Comparison of ENCODE assay signal across 10 mouse cellular contexts in the genomic region with DNA sequence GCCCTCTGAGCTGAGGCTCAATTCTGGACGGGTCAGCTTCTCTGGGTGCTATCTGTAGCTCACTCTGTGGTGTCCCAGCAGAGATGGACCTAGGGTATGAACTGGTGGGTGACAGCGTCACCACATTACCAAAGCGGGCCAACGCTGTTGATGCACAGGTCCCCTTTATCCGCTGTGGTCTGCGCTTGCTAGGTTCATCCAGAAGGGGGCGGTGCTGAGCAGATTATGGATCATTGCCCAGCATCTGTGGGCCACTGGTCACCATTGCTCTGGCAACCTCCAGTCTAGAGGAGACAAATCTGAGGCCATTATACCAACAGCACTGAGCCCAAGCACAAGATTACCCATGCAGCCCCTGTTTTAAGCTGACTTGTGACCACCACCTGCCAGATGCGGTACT.
A peak's percentile ranks its signal among the peaks of the same experiment; 100 is the strongest.
DNase-seq lines count a peak whose midpoint lies in the region; ATAC-seq and TF ChIP-seq lines count a peak whose summit lies in the region.
"Had no signal": no experiment of that assay in that cellular context is flagged by ENCODE, and none has a peak within 500 bp of the region (broad histone marks: within the 10 kb centered on the region; RNA-seq: fewer than 3 reads in every experiment).

No protein-coding gene starts in this region.

- no peak for ATAC-seq in midbrain, embryonic 14.5 days (ENCODE audit: low FRiP score, low TSS enrichment)
- ATAC-seq in midbrain, embryonic 16.5 days = no peak
- ATAC-seq: hindbrain, embryonic 16.5 days had no signal

- no peak overlapping the region for H3K27ac ChIP-seq in midbrain, embryonic 14.5 days (replicated peaks; ENCODE audit: low read depth, low read length)
- H3K27ac ChIP-seq in midbrain, embryonic 16.5 days (ENCODE audit: low read length) = no peak overlapping the region
- H3K27ac ChIP-seq in cortical plate, adult 2 months (ENCODE audit: insufficient read depth, low read length) = no peak overlapping the region
- H3K27ac ChIP-seq: neural tube, embryonic 12.5 days had no signal

- no peaks in the 10 kb centered on the region for H3K27me3 ChIP-seq in midbrain, embryonic 14.5 days (ENCODE audit: control insufficient read depth, insufficient read depth, low read length)
- no peaks in the 10 kb centered on the region for H3K27me3 ChIP-seq in midbrain, embryonic 16.5 days (ENCODE audit: control insufficient read depth, insufficient read depth, low read depth, low read length)
- H3K27me3 ChIP-seq in splenic B cell, adult 2 months (ENCODE audit: control insufficient read depth, insufficient read depth, low read length, poor library complexity, severe bottlenecking) = no peaks in the 10 kb centered on the region
- H3K27me3 ChIP-seq: neural tube, embryonic 12.5 days had no signal

- no peaks in the 10 kb centered on the region for H3K4me1 ChIP-seq in midbrain, embryonic 14.5 days (ENCODE audit: control insufficient read depth, insufficient read depth, low read length)
- no peaks in the 10 kb centered on the region for H3K4me1 ChIP-seq in midbrain, embryonic 16.5 days (ENCODE audit: control insufficient read depth, insufficient read depth, low read length)
- H3K4me1 ChIP-seq in cortical plate, adult 2 months (ENCODE audit: control insufficient read depth, insufficient read depth, low read length) = peaks cover 5% of the 10 kb centered on the region; the same call in 1 of the 2 replicates
- H3K4me1 ChIP-seq: neural tube, embryonic 12.5 days had no signal

- no peaks in the 10 kb centered on the region for H3K36me3 ChIP-seq in midbrain, embryonic 14.5 days (ENCODE audit: control insufficient read depth, insufficient read depth, low read length)
- no peaks in the 10 kb centered on the region for H3K36me3 ChIP-seq in midbrain, embryonic 16.5 days (ENCODE audit: control insufficient read depth, insufficient read depth, low read length)
- no peaks in the 10 kb centered on the region for H3K36me3 ChIP-seq in splenic B cell, adult 2 months (ENCODE audit: control insufficient read depth, insufficient read depth, low read length, poor library complexity, severe bottlenecking)
- H3K36me3 ChIP-seq: neural tube, embryonic 12.5 days had no signal

- peak; percentile 40 for TF ChIP-seq CTCF in cortical plate, adult 2 months (IDR thresholded peaks at IDR 0.05; ENCODE audit: extremely low read depth, insufficient read depth, low read length)

- no peak overlapping the region for H3K4me2 ChIP-seq in midbrain, embryonic 14.5 days (ENCODE audit: low read length)
- H3K4me2 ChIP-seq in midbrain, embryonic 16.5 days (ENCODE audit: low read length) = no peak overlapping the region
- H3K4me2 ChIP-seq: neural tube, embryonic 12.5 days had no signal

- no peak overlapping the region for H3K4me3 ChIP-seq in midbrain, embryonic 14.5 days (replicated peaks; ENCODE audit: low read depth, low read length)
- no peak overlapping the region for H3K4me3 ChIP-seq in midbrain, embryonic 16.5 days (ENCODE audit: low read depth, low read length)
- H3K4me3 ChIP-seq in cortical plate, adult 2 months (ENCODE audit: insufficient read depth, low read length) = no peak overlapping the region
- H3K4me3 ChIP-seq: neural tube, embryonic 12.5 days had no signal

- 37% methylated on average over 8 of the region's 8 CpGs for WGBS in midbrain, embryonic 14.5 days
- 48% methylated on average over 8 of the region's 8 CpGs for WGBS in midbrain, embryonic 16.5 days

- H3K9me3 ChIP-seq in midbrain, embryonic 14.5 days (ENCODE audit: control insufficient read depth, low read length) = no peaks in the 10 kb centered on the region
- no peaks in the 10 kb centered on the region for H3K9me3 ChIP-seq in midbrain, embryonic 16.5 days (replicated peaks; ENCODE audit: control insufficient read depth, low read length, poor library complexity, severe bottlenecking)
- H3K9me3 ChIP-seq: neural tube, embryonic 12.5 days had no signal

- no peak for TF ChIP-seq POLR2A in cortical plate, adult 2 months (IDR thresholded peaks at IDR 0.05; ENCODE audit: extremely low read depth, insufficient read depth, low read length)

- no peak overlapping the region for H3K9ac ChIP-seq in midbrain, embryonic 14.5 days (replicated peaks; ENCODE audit: low read length)
- H3K9ac ChIP-seq in midbrain, embryonic 16.5 days (ENCODE audit: low read depth, low read length) = no peak overlapping the region
- H3K9ac ChIP-seq: neural tube, embryonic 12.5 days had no signal

- peak; percentile 25 to 38 for DNase-seq in heart, adult 18-20 months
- no peak for DNase-seq in heart, adult 11 months
- DNase-seq in midbrain, embryonic 14.5 days = peak; percentile 33
- DNase-seq in splenic B cell, adult 2 months (ENCODE audit: low read depth, low spot score) = peak; percentile 12
- DNase-seq in left cerebral cortex, adult 9 months (ENCODE audit: low spot score in 2 of 2) = no peak
- no peak for DNase-seq in heart, adult 9 months (ENCODE audit: low spot score in 2 of 2)

Comparison
In these comparisons a context has a peak if more than half of its experiments do, and no peak if none do; other contexts are left out.
1. DNase-seq: peak in heart, adult 18-20 months (2 of 2), midbrain, embryonic 14.5 days (single experiment) and splenic B cell, adult 2 months (single experiment); none in heart, adult 11 months (single experiment), left cerebral cortex, adult 9 months (0 of 2) and heart, adult 9 months (0 of 2).